Mouse (Mus musculus) hindbrain, embryonic 16.5 days (tissue): ENCODE results near the gene C87436. TPM values are rescaled to one million over a fixed set of nuclear protein-coding genes. Genes with fewer than 3 reads are reported as not detected.

Experiments used
- ATAC-seq: fragments of 200-750 bp; cut with Nextera tagmentation; 2 replicates; pipeline ENCODE4 v1.8.0; 2017; ENCODE audit warnings: moderate TSS enrichment, moderate library complexity
- H3K27ac ChIP-seq: fragments of 300-500 bp; sonication (generic); 2 replicates; pipeline ENCODE4 v1.5.1; 2014; ENCODE audit warnings: low read depth, mild to moderate bottlenecking, control low read depth, low read length, moderate library complexity
- H3K27me3 ChIP-seq: fragments of 300-500 bp; sonication (generic); replicated peaks from 2 replicates; pipeline ENCODE4 v1.6.1; 2014; ENCODE audit warnings: low read length; ENCODE audit not compliant: control insufficient read depth, insufficient read depth
- H3K36me3 ChIP-seq: fragments of 300-500 bp; sonication (generic); 2 replicates; pipeline ENCODE4 v1.6.1; 2014; ENCODE audit warnings: mild to moderate bottlenecking, low read length, moderate library complexity, mixed read lengths; ENCODE audit not compliant: control insufficient read depth, insufficient read depth
- H3K4me1 ChIP-seq: fragments of 300-500 bp; sonication (generic); 2 replicates; pipeline ENCODE4 v1.6.1; 2014; ENCODE audit warnings: low read depth, low read length; ENCODE audit not compliant: control insufficient read depth, insufficient read depth
- H3K4me2 ChIP-seq: fragments of 300-500 bp; sonication (generic); 2 replicates; pipeline ENCODE4 v1.6.1; 2014; ENCODE audit warnings: mild to moderate bottlenecking, low read length, control low read depth, moderate library complexity
- H3K4me3 ChIP-seq: fragments of 300-500 bp; sonication (generic); 2 replicates; pipeline ENCODE4 v1.5.1; 2014; ENCODE audit warnings: mild to moderate bottlenecking, low read length, control low read depth, moderate library complexity
- H3K9ac ChIP-seq: fragments of 300-500 bp; sonication (generic); 2 replicates; pipeline ENCODE4 v1.6.1; 2014; ENCODE audit warnings: low read depth, mild to moderate bottlenecking, control low read depth, low read length, moderate library complexity
- H3K9me3 ChIP-seq: fragments of 300-500 bp; sonication (generic); 2 replicates; pipeline ENCODE4 v1.6.1; 2014; ENCODE audit warnings: mild to moderate bottlenecking, low read length, moderate library complexity; ENCODE audit not compliant: control insufficient read depth
- WGBS: fragments of 180-500 bp; shearing (Covaris S2); extraction: QIAGEN DNeasy Blood & Tissue Kit; methylation state at CpG from one replicate; pipeline ENCODE4 v1.1.7; 2014; 5-methylcytosine and 5-hydroxymethylcytosine counted together
- polyA plus RNA-seq: library from polyadenylated mRNA; unstranded; fragments of >200 nt; fragmentation: Nextera tagmentation; extraction: Ambion mirVana; gene quantifications from 2 replicates; pipeline ENCODE4 v1.2.1, GENCODE M21; 2015

Gene C87436
- polyA plus RNA-seq, 1 experiment from 2014 or later: 21.4 TPM

GRCm38 (mm10) chr6:86406306-86406705 is 31.9 kb upstream of the C87436 start:
- Histone ChIP-seq H3K4me1 (peaks cover 20% of the 10 kb centered on the region), H3K36me3 (no peaks in the 10 kb centered on the region), H3K9ac (no peak overlapping the region; the same call in 1 of the 2 replicates), H3K4me2 (peak overlapping the region; percentile 84), H3K9me3 (no peaks in the 10 kb centered on the region), H3K27ac (no peak overlapping the region), H3K27me3 (no peaks in the 10 kb centered on the region), H3K4me3 (peak overlapping the region; percentile 26)
- no peak for ATAC-seq

GRCm38 (mm10) chr6:86418711-86419110 is 19.5 kb upstream of the C87436 start:
- H3K36me3 ChIP-seq: peaks cover 43% of the 10 kb centered on the region
- H3K9ac ChIP-seq: no peak overlapping the region
- no peaks in the 10 kb centered on the region for H3K9me3 ChIP-seq
- ATAC-seq: no peak
- no peak overlapping the region for H3K27ac ChIP-seq
- no peak overlapping the region for H3K4me3 ChIP-seq
- H3K27me3 ChIP-seq: no peaks in the 10 kb centered on the region
- H3K4me2 ChIP-seq: no peak overlapping the region
- 91% methylated on average over 6 of the region's 6 CpGs for WGBS
- no peaks in the 10 kb centered on the region for H3K4me1 ChIP-seq

DNA sequence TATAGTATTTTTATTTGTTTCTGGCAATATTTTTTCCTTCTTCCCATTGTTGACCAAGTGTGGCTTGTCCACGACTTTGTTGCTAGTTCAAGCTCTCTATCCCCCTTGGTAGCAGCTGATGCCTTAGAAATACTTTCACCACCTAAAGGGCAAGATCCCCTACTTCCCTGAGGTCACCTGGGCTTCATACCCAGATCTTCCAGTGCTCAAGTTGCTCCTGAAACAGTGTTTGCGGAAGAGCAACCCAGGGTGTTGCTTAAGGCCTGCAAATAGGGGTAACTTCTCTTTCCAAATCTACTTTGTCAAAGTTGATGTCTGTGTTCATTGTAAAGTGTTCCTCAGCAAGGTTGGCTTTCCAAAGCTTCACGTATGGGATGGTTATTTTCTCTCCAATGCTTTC is 18.9 kb upstream of the C87436 start:
- H3K4me3 ChIP-seq: no peak overlapping the region
- no peaks in the 10 kb centered on the region for H3K9me3 ChIP-seq
- H3K9ac ChIP-seq: no peak overlapping the region
- peaks cover 43% of the 10 kb centered on the region for H3K36me3 ChIP-seq
- ATAC-seq: no peak
- no peaks in the 10 kb centered on the region for H3K27me3 ChIP-seq
- no peak overlapping the region for H3K27ac ChIP-seq
- no peaks in the 10 kb centered on the region for H3K4me1 ChIP-seq
- WGBS: 91% methylated on average over 3 of the region's 3 CpGs
- no peak overlapping the region for H3K4me2 ChIP-seq

GRCm38 (mm10) chr6:86420491-86420890 is 17.7 kb upstream of the C87436 start:
- H3K27me3 ChIP-seq: no peaks in the 10 kb centered on the region
- WGBS: 73% methylated on average over 6 of the region's 6 CpGs
- H3K4me2 ChIP-seq: no peak overlapping the region
- H3K4me3 ChIP-seq: no peak overlapping the region
- H3K4me1 ChIP-seq: no peaks in the 10 kb centered on the region
- peaks cover 43% of the 10 kb centered on the region for H3K36me3 ChIP-seq
- no peak for ATAC-seq
- no peak overlapping the region for H3K9ac ChIP-seq
- H3K9me3 ChIP-seq: no peaks in the 10 kb centered on the region
- H3K27ac ChIP-seq: no peak overlapping the region

DNA sequence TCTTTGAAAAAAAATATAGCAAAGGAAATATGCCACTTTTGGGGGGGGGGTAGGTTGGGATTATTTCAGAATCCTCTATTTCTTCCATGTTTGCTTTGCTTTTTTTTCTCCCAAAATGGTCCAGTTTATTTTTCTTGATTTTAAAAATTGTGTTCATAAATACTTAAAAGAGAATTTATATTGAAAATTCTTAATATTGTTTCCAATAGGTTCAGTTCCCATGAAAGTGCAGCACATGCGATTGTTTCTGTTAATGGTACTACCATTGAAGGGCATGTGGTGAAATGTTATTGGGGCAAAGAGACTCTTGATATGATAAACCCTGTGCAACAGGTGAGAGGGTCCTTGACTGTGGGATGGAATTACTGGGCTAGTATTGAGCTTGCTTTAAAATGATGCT is 11.8 kb upstream of the C87436 start, which contains the start of gene Gm44790:
Gene Gm44790 (plus strand): TSS at position 301 of the 400 bp plus-strand sequence.
- H3K9ac ChIP-seq: no peak within 1 kb of the TSS
- no peaks in the 10 kb centered on the region for H3K27me3 ChIP-seq
- H3K27ac ChIP-seq: no peak within 1 kb of the TSS
- H3K9me3 ChIP-seq: no peaks in the 10 kb centered on the region
- no peak within 1 kb of the TSS for H3K4me2 ChIP-seq
- H3K36me3 ChIP-seq: peaks cover 43% of the 10 kb centered on the region
- no peaks in the 10 kb centered on the region for H3K4me1 ChIP-seq
- ATAC-seq: no peak
- WGBS: 98% methylated on average over 1 of the region's 1 CpGs
- no peak within 1 kb of the TSS for H3K4me3 ChIP-seq

DNA sequence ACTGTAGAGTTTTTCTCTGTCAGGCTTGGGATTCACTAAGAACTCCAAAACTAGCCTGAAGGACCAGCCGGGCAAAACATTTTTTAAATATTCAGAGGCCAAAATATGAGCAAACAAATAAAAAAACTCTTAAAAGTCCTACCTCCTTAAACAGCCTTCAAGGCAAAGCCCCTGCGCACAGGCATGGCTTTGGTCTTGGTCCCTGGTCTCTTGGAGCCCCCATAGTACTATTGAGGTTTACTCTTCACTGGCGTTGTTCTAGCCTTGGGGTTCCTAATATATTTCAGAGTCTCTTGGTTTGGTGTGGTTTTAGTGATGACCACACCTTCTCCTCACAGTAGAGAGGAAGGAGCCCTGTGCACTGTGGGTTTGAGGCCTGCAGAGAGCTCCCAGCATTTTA is 6.6 kb upstream of the C87436 start:
- Histone ChIP-seq H3K9ac (no peak overlapping the region), H3K36me3 (peaks cover 43% of the 10 kb centered on the region), H3K4me1 (no peaks in the 10 kb centered on the region), H3K9me3 (no peaks in the 10 kb centered on the region), H3K4me2 (no peak overlapping the region), H3K27me3 (no peaks in the 10 kb centered on the region), H3K4me3 (no peak overlapping the region), H3K27ac (no peak overlapping the region)
- no peak for ATAC-seq
- 93% methylated on average over 3 of the region's 3 CpGs for WGBS

- Histone ChIP-seq H3K4me2 (no peak overlapping the region), H3K9me3 (no peaks in the 10 kb centered on the region), H3K4me1 (peaks cover 5% of the 10 kb centered on the region), H3K27me3 (no peaks in the 10 kb centered on the region), H3K36me3 (peaks cover 30% of the 10 kb centered on the region), H3K27ac (no peak overlapping the region), H3K4me3 (no peak overlapping the region), H3K9ac (no peak overlapping the region)
- 91% methylated on average over 1 of the region's 1 CpGs for WGBS
- ATAC-seq: no peak
Measured at GRCm38 (mm10) chr6:86433696-86434095, 4.5 kb upstream of the C87436 start.

DNA sequence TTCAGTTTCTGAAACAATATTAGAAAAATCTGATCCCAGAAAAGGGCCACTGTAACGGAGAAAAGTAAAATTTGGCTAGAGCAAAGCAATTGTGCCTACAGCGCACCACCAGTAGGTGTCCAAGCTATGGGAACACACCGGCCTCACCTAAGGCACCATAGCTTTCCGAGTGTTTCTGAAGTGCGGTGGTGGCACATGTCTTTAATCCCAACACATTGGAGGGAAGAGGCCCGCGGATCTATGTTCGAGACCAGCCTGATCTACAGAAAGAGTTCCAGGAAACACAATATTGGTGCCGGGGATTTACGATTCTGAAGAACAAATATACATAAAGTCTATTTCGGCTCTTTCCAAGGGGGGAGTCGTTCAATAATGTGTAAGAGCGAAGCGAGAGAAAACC is 463 bp upstream of the C87436 start:
- WGBS: 1% methylated on average over 14 of the region's 14 CpGs
- Histone ChIP-seq H3K4me2 (peak overlapping the region; percentile 84), H3K4me1 (peaks cover 13% of the 10 kb centered on the region), H3K27ac (peak overlapping the region; percentile 90), H3K9ac (peak overlapping the region; percentile 65), H3K36me3 (peaks cover 18% of the 10 kb centered on the region), H3K4me3 (peak overlapping the region; percentile 89), H3K9me3 (no peaks in the 10 kb centered on the region), H3K27me3 (no peaks in the 10 kb centered on the region)
- peak; percentile 22; the same call in 1 of the 2 replicates for ATAC-seq

GRCm38 (mm10) chr6:86439119-86439496 is 934 bp downstream of the C87436 start:
- Histone ChIP-seq H3K9ac (peak overlapping the region; percentile 87), H3K4me1 (peaks cover 13% of the 10 kb centered on the region), H3K4me3 (peak overlapping the region; percentile 89), H3K9me3 (no peaks in the 10 kb centered on the region), H3K27me3 (no peaks in the 10 kb centered on the region), H3K36me3 (peaks cover 14% of the 10 kb centered on the region), H3K27ac (peak overlapping the region; percentile 90), H3K4me2 (peak overlapping the region; percentile 89)
- 5% methylated on average over 13 of the region's 13 CpGs for WGBS
- ATAC-seq: no peak; the same call in 1 of the 2 replicates

DNA sequence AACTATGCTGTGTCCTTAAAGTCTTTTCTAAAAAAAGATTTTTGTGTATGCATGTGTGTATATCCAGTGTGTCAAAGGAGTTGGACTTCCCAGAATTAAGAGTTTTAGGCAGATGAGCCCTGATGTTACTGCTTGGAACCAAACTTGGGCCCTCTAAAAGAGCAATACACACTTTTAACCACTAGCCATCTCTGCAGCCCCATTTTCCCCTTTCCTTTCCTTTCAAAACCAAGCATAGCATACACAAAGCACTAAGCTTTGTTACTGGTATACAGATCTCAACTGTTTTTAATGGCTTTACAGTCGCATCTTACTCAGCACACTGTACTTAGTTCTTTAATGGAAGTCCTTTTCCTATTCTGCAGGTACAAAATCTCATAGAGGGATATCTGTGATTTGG is 1.4 kb downstream of the C87436 start:
- no peaks in the 10 kb centered on the region for H3K27me3 ChIP-seq
- no peak for ATAC-seq
- H3K9ac ChIP-seq: peak overlapping the region; percentile 47; the same call in 1 of the 2 replicates
- peaks cover 15% of the 10 kb centered on the region for H3K36me3 ChIP-seq
- H3K9me3 ChIP-seq: no peaks in the 10 kb centered on the region
- peak overlapping the region; percentile 89 for H3K4me2 ChIP-seq
- peak overlapping the region; percentile 89 for H3K4me3 ChIP-seq
- peak overlapping the region; percentile 90; the same call in 1 of the 2 replicates for H3K27ac ChIP-seq
- H3K4me1 ChIP-seq: peaks cover 13% of the 10 kb centered on the region
- WGBS: 90% methylated on average over 1 of the region's 1 CpGs
